Comparison of ENCODE assay signal across 7 mouse cellular contexts in genomic region chr13:55571027-55571751, GRCm38 (mm10). TPM values are rescaled to one million over a fixed set of nuclear protein-coding genes. Genes with fewer than 3 reads are reported as not detected.
A peak's percentile ranks its signal among the peaks of the same experiment; 100 is the strongest.
DNase-seq lines count a peak whose midpoint lies in the region; ATAC-seq lines count a peak whose summit lies in the region.

TSS of gene Fam193b (minus strand) at chr13:55571120.

- peak; percentile 98 for ATAC-seq in granulocyte monocyte progenitor cell, adult 5-6 weeks (replicated peaks; ENCODE audit: poor library complexity, severe bottlenecking)
- peak; percentile 88 for ATAC-seq in midbrain, embryonic 13.5 days

- H3K9me3 ChIP-seq in embryonic facial prominence, embryonic 10.5 days: no peaks in the 10 kb centered on the region
- no peaks in the 10 kb centered on the region for H3K9me3 ChIP-seq in limb, embryonic 10.5 days (replicated peaks)
- no peaks in the 10 kb centered on the region for H3K9me3 ChIP-seq in midbrain, embryonic 13.5 days

- peak within 1 kb of the TSS; percentile 99 for H3K4me2 ChIP-seq in midbrain, embryonic 13.5 days (replicated peaks)

- H3K9ac ChIP-seq in midbrain, embryonic 13.5 days (replicated peaks): peak within 1 kb of the TSS; percentile 94

- no peaks in the 10 kb centered on the region for H3K27me3 ChIP-seq in embryonic facial prominence, embryonic 10.5 days (replicated peaks; ENCODE audit: low read depth, poor library complexity, severe bottlenecking)
- no peaks in the 10 kb centered on the region for H3K27me3 ChIP-seq in limb, embryonic 10.5 days (ENCODE audit: low read depth, poor library complexity, severe bottlenecking)
- no peaks in the 10 kb centered on the region for H3K27me3 ChIP-seq in midbrain, embryonic 13.5 days

- peaks cover 25% of the 10 kb centered on the region for H3K4me1 ChIP-seq in embryonic facial prominence, embryonic 10.5 days
- H3K4me1 ChIP-seq in limb, embryonic 10.5 days: peaks cover 21% of the 10 kb centered on the region
- peaks cover 41% of the 10 kb centered on the region for H3K4me1 ChIP-seq in midbrain, embryonic 13.5 days (replicated peaks)

- DNase-seq in adrenal gland, postnatal 10 days: peak; percentile 97
- DNase-seq in embryonic facial prominence, embryonic 10.5 days (ENCODE audit: low spot score): peak; percentile 97
- peak; percentile 92 for DNase-seq in kidney, adult 11 months
- peak; percentile 97 for DNase-seq in limb, embryonic 10.5 days (ENCODE audit: low spot score)
- DNase-seq in spleen, adult 12 weeks (ENCODE audit: low spot score): peak; percentile 91

- WGBS in embryonic facial prominence, embryonic 10.5 days: 4% methylated on average over 47 of the region's 47 CpGs
- 12% methylated on average over 47 of the region's 47 CpGs for WGBS in limb, embryonic 10.5 days
- 2% methylated on average over 34 of the region's 47 CpGs for WGBS in midbrain, embryonic 13.5 days

- peaks cover 36% of the 10 kb centered on the region for H3K36me3 ChIP-seq in embryonic facial prominence, embryonic 10.5 days (replicated peaks)
- H3K36me3 ChIP-seq in limb, embryonic 10.5 days: peaks cover 33% of the 10 kb centered on the region
- H3K36me3 ChIP-seq in midbrain, embryonic 13.5 days: peaks cover 14% of the 10 kb centered on the region; the same call in 1 of the 2 replicates

- H3K4me3 ChIP-seq in embryonic facial prominence, embryonic 10.5 days: peak within 1 kb of the TSS; percentile 85
- peak within 1 kb of the TSS; percentile 91 for H3K4me3 ChIP-seq in limb, embryonic 10.5 days
- peak within 1 kb of the TSS; percentile 85 for H3K4me3 ChIP-seq in midbrain, embryonic 13.5 days (replicated peaks)

- H3K27ac ChIP-seq in embryonic facial prominence, embryonic 10.5 days (replicated peaks): peak within 1 kb of the TSS; percentile 97
- peak within 1 kb of the TSS; percentile 95 for H3K27ac ChIP-seq in limb, embryonic 10.5 days
- H3K27ac ChIP-seq in midbrain, embryonic 13.5 days: peak within 1 kb of the TSS; percentile 92

RNA-seq across cellular contexts. Expression of gene Fam193b, which starts in this region (rescaled TPM):
- 10 to 100 TPM; 32.4 to 52.0 TPM for total RNA-seq in adrenal gland, postnatal 10 days (2021)
- polyA plus RNA-seq in embryonic facial prominence, embryonic 10.5 days (2016; fragmentation: Nextera tagmentation; extraction: Ambion mirVana): 62.7 and 67.3 TPM in 2 replicates
- total RNA-seq in granulocyte monocyte progenitor cell, adult 5-6 weeks (2014; fragmentation: Nextera tagmentation): 36.0 and 59.5 TPM in 2 replicates
- 28.4 and 31.9 TPM in 2 replicates for total RNA-seq in granulocyte monocyte progenitor cell, adult 5-6 weeks (2017)
- 65.8 and 70.7 TPM in 2 replicates for polyA plus RNA-seq in limb, embryonic 10.5 days (2016; fragmentation: Nextera tagmentation; extraction: Ambion mirVana)
- 64.9 and 72.3 TPM in 2 replicates for polyA plus RNA-seq in midbrain, embryonic 13.5 days (2015; fragmentation: Nextera tagmentation; extraction: Ambion mirVana)

Comparison
In these comparisons a context has a peak if more than half of its experiments do, and no peak if none do; other contexts are left out.
1. Peak in every context shown above with its lines: DNase-seq, ATAC-seq, H3K4me3 ChIP-seq and H3K27ac ChIP-seq.